Mouse (Mus musculus): ENCODE measurements around the gene E330017A01Rik.
"Not testable (repeated sequence)": the region's sequence is repeated elsewhere in the genome, so short reads cannot be mapped to it uniquely, and the experiment has no call there.

The E330017A01Rik gene

DNA sequence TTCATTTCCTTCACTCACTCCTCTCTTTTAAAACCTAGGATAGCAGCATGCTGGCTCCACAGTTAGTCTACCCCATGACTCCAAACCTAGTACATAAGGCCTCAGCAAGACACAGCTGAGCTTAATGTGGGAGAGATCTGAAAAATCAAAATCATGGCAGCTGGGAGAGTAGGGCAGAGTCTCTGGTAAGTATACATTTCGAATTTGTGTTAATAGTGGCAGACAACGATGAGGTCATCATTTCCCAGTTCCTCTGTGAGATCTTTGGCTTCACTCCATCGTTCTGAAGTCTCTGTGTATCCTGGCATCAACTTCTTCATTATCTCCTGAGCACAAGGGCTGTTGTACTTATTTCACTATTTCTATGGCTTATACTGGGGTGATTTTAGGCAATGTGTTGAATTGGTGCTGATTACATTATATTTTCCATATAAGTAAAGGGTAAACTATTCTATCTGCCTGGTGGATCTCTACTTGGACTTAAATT is at the start of gene E330017A01Rik:
Gene E330017A01Rik, minus strand, starts transcription at position 51 of the 487 bp plus-strand sequence.
- ATAC-seq (ENCODE audit: low TSS enrichment) = no peak

DNA sequence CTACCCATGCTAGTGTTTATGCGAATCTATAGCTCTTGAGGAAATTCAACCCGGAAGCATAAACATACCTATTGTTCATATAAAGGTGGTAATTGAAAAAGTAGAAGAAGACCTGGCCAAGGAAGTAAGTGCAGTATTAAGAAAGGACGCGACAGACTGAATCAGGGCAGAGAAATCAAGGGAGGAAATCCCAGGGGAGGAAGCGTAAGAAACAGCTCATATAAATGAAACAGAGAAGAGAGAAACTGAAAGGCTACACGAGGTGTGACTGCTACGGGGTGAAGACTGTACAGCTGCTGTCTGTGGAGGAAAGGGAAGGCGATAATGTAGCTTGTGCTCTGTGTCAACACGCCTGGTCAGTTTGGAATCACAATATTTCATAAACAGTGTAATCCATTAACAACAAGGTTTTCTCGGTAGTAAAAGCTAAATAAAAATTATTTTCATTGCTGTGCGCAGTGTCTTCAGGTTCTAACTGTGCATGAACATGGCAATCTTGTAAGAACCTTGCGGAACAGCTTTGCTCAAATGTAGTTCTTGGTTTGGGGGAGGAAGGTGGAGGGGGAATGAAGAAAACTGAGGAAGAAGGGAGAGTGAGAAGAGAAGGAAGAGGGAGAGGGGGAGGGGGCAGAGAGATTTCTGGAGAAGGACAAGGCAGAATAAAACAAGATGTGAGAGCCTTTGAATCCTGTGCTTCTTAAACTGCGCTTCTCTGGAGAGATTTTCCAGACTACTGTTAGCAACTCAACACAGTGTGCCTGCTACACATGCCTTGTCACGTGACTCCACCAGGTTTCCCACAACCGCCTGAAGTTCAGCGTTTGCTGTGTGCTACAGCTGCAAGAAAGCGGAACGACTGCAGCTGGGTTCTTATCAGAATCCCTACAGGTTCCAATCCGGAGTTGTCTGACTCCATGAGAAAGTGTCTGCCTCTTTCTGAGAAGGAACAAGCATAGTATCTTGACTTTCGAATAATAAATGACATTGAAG is 47.3 kb upstream of the E330017A01Rik start:
- peak; percentile 59 for ATAC-seq (ENCODE audit: low TSS enrichment)

- ATAC-seq (ENCODE audit: low TSS enrichment) = no peak
Measured at GRCm38 (mm10) chr16:58684537-58684936, 46.0 kb upstream of the E330017A01Rik start.

DNA sequence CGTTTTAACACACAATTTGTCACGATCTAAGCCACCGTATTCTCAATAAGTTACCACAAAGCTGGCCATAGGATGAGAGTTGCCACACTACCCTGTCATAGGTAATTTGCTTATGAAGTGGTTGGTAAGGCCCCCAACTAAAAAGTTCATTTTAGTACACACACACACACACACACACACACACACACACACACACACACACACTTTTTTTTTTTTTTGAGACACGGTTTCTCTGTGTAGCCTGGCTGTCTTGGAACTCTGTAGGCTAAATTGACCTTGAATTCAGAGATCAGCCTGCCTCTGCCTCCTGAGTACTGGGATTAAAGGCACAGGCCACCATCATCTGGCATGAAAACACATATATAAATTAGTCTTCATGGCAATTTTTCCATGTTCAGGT is 45.4 kb upstream of the E330017A01Rik start:
- ATAC-seq (ENCODE audit: low TSS enrichment) = no peak

DNA sequence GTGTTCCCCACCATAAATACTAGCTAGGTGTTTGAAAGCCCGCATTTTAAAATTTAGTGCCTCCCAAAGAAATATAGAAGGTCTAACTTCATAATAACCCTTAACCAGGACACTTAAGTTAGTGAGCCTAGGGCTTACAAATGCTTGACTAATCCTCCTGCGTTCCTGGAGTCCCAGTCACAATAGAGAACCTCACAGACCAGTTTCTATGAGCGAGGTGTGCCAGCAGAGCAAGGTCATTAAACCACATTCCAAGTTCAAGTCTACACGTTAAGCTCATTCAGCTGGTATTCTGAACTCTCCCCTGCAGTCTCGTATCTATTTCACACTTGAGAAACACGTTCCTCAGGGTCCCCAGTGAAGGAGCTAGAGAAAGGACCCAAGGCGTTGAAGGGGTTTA is 44.3 kb upstream of the E330017A01Rik start:
- ATAC-seq (ENCODE audit: low TSS enrichment) = no peak

GRCm38 (mm10) chr16:58682046-58682445 is 43.5 kb upstream of the E330017A01Rik start:
- ATAC-seq (ENCODE audit: low TSS enrichment) = no peak

- peak; percentile 36; the same call in 1 of the 2 replicates for ATAC-seq (ENCODE audit: low TSS enrichment)
Measured at GRCm38 (mm10) chr16:58678660-58679059, 40.1 kb upstream of the E330017A01Rik start.

- ATAC-seq (ENCODE audit: low TSS enrichment) = peak; percentile 42
Measured at GRCm38 (mm10) chr16:58677491-58677890, 39.0 kb upstream of the E330017A01Rik start.

GRCm38 (mm10) chr16:58676633-58677032 is 38.1 kb upstream of the E330017A01Rik start:
- no peak for ATAC-seq (ENCODE audit: low TSS enrichment)

DNA sequence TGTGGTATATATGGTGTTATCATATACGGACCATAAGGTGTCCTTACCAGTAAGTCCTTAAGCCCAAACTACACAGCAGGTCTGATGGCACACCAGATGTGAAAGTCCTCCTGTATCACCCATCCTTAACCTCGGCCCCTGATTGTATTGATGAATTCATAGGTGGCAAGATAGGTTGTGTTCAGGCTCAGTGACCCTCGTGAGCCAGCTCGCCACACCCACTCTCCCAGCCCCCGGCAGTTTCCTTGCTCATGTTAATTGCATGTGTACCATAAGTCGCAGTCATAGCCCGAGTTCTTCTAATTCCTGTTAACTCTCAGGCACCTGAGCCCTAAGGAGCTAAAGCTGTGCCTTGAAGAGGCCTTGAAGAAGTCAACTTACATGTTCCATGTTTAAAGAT is 37.6 kb upstream of the E330017A01Rik start:
- ATAC-seq (ENCODE audit: low TSS enrichment) = no peak

GRCm38 (mm10) chr16:58675256-58675655 is 36.7 kb upstream of the E330017A01Rik start:
- ATAC-seq (ENCODE audit: low TSS enrichment) = peak; percentile 62

- no peak for ATAC-seq (ENCODE audit: low TSS enrichment)
Measured at GRCm38 (mm10) chr16:58673811-58674410, 35.4 kb upstream of the E330017A01Rik start.

- no peak for ATAC-seq (ENCODE audit: low TSS enrichment)
Measured at GRCm38 (mm10) chr16:58672396-58672795, 33.9 kb upstream of the E330017A01Rik start.

GRCm38 (mm10) chr16:58671212-58671985 is 32.9 kb upstream of the E330017A01Rik start:
- no peak for ATAC-seq (ENCODE audit: low TSS enrichment)

GRCm38 (mm10) chr16:58670643-58671042 is 32.1 kb upstream of the E330017A01Rik start:
- ATAC-seq (ENCODE audit: low TSS enrichment) = peak; percentile 20; the same call in 1 of the 2 replicates

GRCm38 (mm10) chr16:58669917-58670630 is 31.5 kb upstream of the E330017A01Rik start, which contains the start of gene Cpox:
Cpox (plus strand) TSS chr16:58670292.
- peak; percentile 97 for ATAC-seq (ENCODE audit: low TSS enrichment)

DNA sequence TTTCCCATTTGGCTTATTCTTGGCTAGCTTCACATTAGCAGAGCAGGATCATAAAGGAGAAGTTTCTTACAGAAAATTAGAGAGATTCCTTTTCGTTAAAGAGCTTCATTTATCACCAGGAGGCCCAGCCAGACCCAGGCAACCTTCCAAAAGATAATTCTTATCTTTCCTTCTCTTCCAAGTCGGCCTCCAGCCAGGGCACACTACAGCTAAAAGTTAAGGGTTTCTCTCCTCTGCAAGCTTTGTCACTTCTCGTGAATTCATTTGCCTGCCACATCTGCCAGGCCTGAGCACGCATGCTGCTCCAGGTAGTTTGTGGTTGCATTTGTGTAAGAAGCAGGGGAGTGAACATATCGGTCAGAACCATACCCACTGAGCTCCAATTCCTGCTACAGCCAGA is 30.7 kb upstream of the E330017A01Rik start:
- ATAC-seq (ENCODE audit: low TSS enrichment) = no peak

- ATAC-seq (ENCODE audit: low TSS enrichment) = no peak
Measured at GRCm38 (mm10) chr16:58668586-58668985, 30.0 kb upstream of the E330017A01Rik start.

- not testable (repeated sequence) for ATAC-seq (ENCODE audit: low TSS enrichment)
Measured at GRCm38 (mm10) chr16:58666681-58667080, 28.1 kb upstream of the E330017A01Rik start.

- ATAC-seq (ENCODE audit: low TSS enrichment) = not testable (repeated sequence)
Measured at GRCm38 (mm10) chr16:58665137-58665536, 26.6 kb upstream of the E330017A01Rik start.

GRCm38 (mm10) chr16:58663816-58664215 is 25.3 kb upstream of the E330017A01Rik start:
- no peak for ATAC-seq (ENCODE audit: low TSS enrichment)

Measured in frontal cortex, adult (tissue).